ENCODE assay signal across 22 mouse cellular contexts in genomic region chr16:24470601-24471000, GRCm38 (mm10).
"Had no signal": no experiment of that assay in that cellular context is flagged by ENCODE, and none has a peak within 500 bp of the region (broad histone marks: within the 10 kb centered on the region; RNA-seq: fewer than 3 reads in every experiment).

No protein-coding gene starts in this region.

- H3K4me2 ChIP-seq: liver, embryonic 13.5 days; liver, embryonic 15.5 days; lung, embryonic 15.5 days; midbrain, embryonic 13.5 days; neural tube, embryonic 13.5 days; neural tube, embryonic 15.5 days had no signal

- H3K36me3 ChIP-seq: liver, embryonic 13.5 days; liver, embryonic 15.5 days; midbrain, embryonic 10.5 days; midbrain, embryonic 13.5 days; neural tube, embryonic 13.5 days; neural tube, embryonic 15.5 days had no signal

- H3K27ac ChIP-seq: liver, embryonic 13.5 days; liver, embryonic 15.5 days; lung, embryonic 15.5 days; macrophage; midbrain, embryonic 10.5 days; midbrain, embryonic 13.5 days; neural tube, embryonic 13.5 days; neural tube, embryonic 15.5 days had no signal

- H3K9ac ChIP-seq: liver, embryonic 13.5 days; liver, embryonic 15.5 days; lung, embryonic 15.5 days; midbrain, embryonic 13.5 days; neural tube, embryonic 13.5 days; neural tube, embryonic 15.5 days had no signal

- H3K4me3 ChIP-seq: liver, embryonic 13.5 days; liver, embryonic 15.5 days; lung, embryonic 15.5 days; megakaryocyte, embryonic 14.5 days; midbrain, embryonic 10.5 days; midbrain, embryonic 13.5 days; myocyte; neural tube, embryonic 13.5 days; neural tube, embryonic 15.5 days had no signal

- DNase-seq: liver, embryonic 13.5 days; liver, postnatal 0 days; lung, adult 2 months; lung, postnatal 10 days; retina, postnatal 1 day; right cerebral cortex, adult 18-20 months; right cerebral cortex, postnatal 25 days; right cerebral cortex, postnatal 4 days; spleen, adult 18-20 months; thymus, adult 2 months; thymus, postnatal 14 days; thymus, postnatal 36 days had no signal

- H3K4me1 ChIP-seq: megakaryocyte, embryonic 14.5 days; midbrain, embryonic 13.5 days had no signal

- ATAC-seq: liver, postnatal 0 days; midbrain, embryonic 13.5 days; midbrain, embryonic 16.5 days had no signal

- H3K27me3 ChIP-seq: liver, embryonic 13.5 days; liver, embryonic 15.5 days; lung, embryonic 15.5 days; midbrain, embryonic 13.5 days; neural tube, embryonic 13.5 days; neural tube, embryonic 15.5 days had no signal

- H3K9me3 ChIP-seq: liver, embryonic 13.5 days; liver, embryonic 15.5 days; lung, embryonic 15.5 days; megakaryocyte, embryonic 14.5 days; midbrain, embryonic 10.5 days; midbrain, embryonic 13.5 days; neural tube, embryonic 13.5 days; neural tube, embryonic 15.5 days had no signal
